Mouse (Mus musculus) CH12.LX (cell line): ENCODE measurements around the gene Gm4559. TPM values are rescaled to one million over a fixed set of nuclear protein-coding genes. Genes with fewer than 3 reads are reported as not detected.
A peak's percentile ranks its signal among the peaks of the same experiment; 100 is the strongest.
"Not testable (repeated sequence)": the region's sequence is repeated elsewhere in the genome, so short reads cannot be mapped to it uniquely, and the experiment has no call there.

Experiments used
- DNase-seq: peaks from one replicate; pipeline ENCODE4 v3.0.0-alpha.2; 2013; ENCODE audit errors: extremely low read depth
- H3K27ac ChIP-seq: 2 replicates; pipeline ENCODE4 v1.5.1; 2012; ENCODE audit warnings: low read depth, mild to moderate bottlenecking, control low read depth, moderate library complexity; ENCODE audit not compliant: insufficient read depth
- H3K27me3 ChIP-seq: replicated peaks from 2 replicates; pipeline ENCODE3; 2012; ENCODE audit warnings: inconsistent platforms
- H3K36me3 ChIP-seq, 2 experiments: replicated peaks in 1 of 2; 2 replicates each; pipeline versions ENCODE3 to v1.6.1; 2012; ENCODE audit warnings: inconsistent platforms in 1 of 2, low read length in 1 of 2, mild to moderate bottlenecking in 1 of 2, mixed read lengths in 1 of 2, moderate library complexity in 1 of 2; ENCODE audit not compliant: control insufficient read depth in 1 of 2, insufficient read depth in 1 of 2
- H3K4me1 ChIP-seq, 2 experiments: 2 replicates each; pipeline ENCODE4 v1.6.1; 2012; ENCODE audit warnings: inconsistent platforms in 1 of 2, moderate library complexity in 1 of 2; ENCODE audit not compliant: insufficient read depth in 2 of 2, control insufficient read depth in 1 of 2
- H3K4me2 ChIP-seq: 2 replicates; pipeline ENCODE4 v1.6.1; 2012; ENCODE audit warnings: low read depth, mild to moderate bottlenecking, control low read depth; ENCODE audit not compliant: poor library complexity, insufficient read depth, severe bottlenecking
- H3K4me3 ChIP-seq, 3 experiments: fragments of 150-350 bp in 1 of 3; sonication (generic) in 1 of 3; replicated peaks in 1 of 3; 2 replicates each; pipeline versions ENCODE3 to v1.5.1; 2011 to 2012; ENCODE audit warnings: low read depth in 2 of 3, low read length in 2 of 3, mild to moderate bottlenecking in 2 of 3, moderate library complexity in 2 of 3, control low read depth in 1 of 3, improper control_type of control experiment in 1 of 3, inconsistent platforms in 1 of 3, mixed read lengths in 1 of 3; ENCODE audit not compliant: poor library complexity in 1 of 3
- H3K79me2 ChIP-seq: replicated peaks from 2 replicates; pipeline ENCODE4 v1.6.1; 2012; ENCODE audit warnings: mild to moderate bottlenecking, moderate library complexity; ENCODE audit not compliant: control insufficient read depth, poor library complexity, insufficient read depth, severe bottlenecking; ENCODE audit errors: extremely low read depth
- H3K9ac ChIP-seq: 2 replicates; pipeline ENCODE4 v1.6.1; 2012; ENCODE audit warnings: low read depth, mild to moderate bottlenecking, control low read depth, moderate library complexity; ENCODE audit not compliant: insufficient read depth
- H3K9me3 ChIP-seq: replicated peaks from 2 replicates; pipeline ENCODE3; 2012; ENCODE audit warnings: low read length, inconsistent platforms, mixed read lengths
- CTCF ChIP-seq, 2 experiments: IDR thresholded peaks in 1 of 2; conservative IDR thresholded peaks in 1 of 2; 2 replicates each; pipeline ENCODE4 v1.5.1; 2011 to 2012; ENCODE audit warnings: low read depth in 2 of 2, low read length in 2 of 2, improper control_type of control experiment in 1 of 2, inconsistent platforms in 1 of 2, mild to moderate bottlenecking in 1 of 2, moderate library complexity in 1 of 2
- HCFC1 ChIP-seq: IDR thresholded peaks from 2 replicates; pipeline ENCODE4 v1.6.1; 2012; ENCODE audit warnings: low read depth, mild to moderate bottlenecking, inconsistent platforms, low read length, improper control_type of control experiment
- MAX ChIP-seq: IDR thresholded peaks from 2 replicates; pipeline ENCODE4 v1.6.1; 2011; ENCODE audit warnings: low read length, improper control_type of control experiment
- MAZ ChIP-seq: IDR thresholded peaks from 2 replicates; pipeline ENCODE4 v1.6.1; 2012; ENCODE audit warnings: low read depth, mild to moderate bottlenecking, inconsistent platforms, low read length, improper control_type of control experiment, moderate library complexity
- MEF2A ChIP-seq: IDR thresholded peaks from 2 replicates; pipeline ENCODE4 v1.6.1; 2014; ENCODE audit warnings: low read depth, mild to moderate bottlenecking, inconsistent platforms, low read length, improper control_type of control experiment, borderline replicate concordance
- NRF1 ChIP-seq: IDR thresholded peaks from 2 replicates; pipeline ENCODE4 v1.6.1; 2014; ENCODE audit warnings: low read depth, mild to moderate bottlenecking, inconsistent platforms, low read length, improper control_type of control experiment, moderate library complexity
- RAD21 ChIP-seq: IDR thresholded peaks from 2 replicates; pipeline ENCODE4 v1.6.1; 2011; ENCODE audit warnings: low read depth, mild to moderate bottlenecking, low read length, improper control_type of control experiment, moderate library complexity
- SIN3A ChIP-seq: IDR thresholded peaks from 2 replicates; pipeline ENCODE4 v1.6.1; 2012; ENCODE audit warnings: low read length, improper control_type of control experiment, inconsistent platforms
- TBP ChIP-seq: conservative IDR thresholded peaks from 2 replicates; pipeline ENCODE4 v1.6.1; 2011; ENCODE audit warnings: low read depth, low read length, improper control_type of control experiment
- dilution Hi-C: fragments of 300-500 bp; cut with MboI; formaldehyde crosslinking; loops from 2 replicates; pipeline ENCODE4 v1.14.3; 2020; ENCODE audit warnings: low sequenced_read_pairs; ENCODE audit not compliant: extremely low pct_unique_long_range_greater_than_20kb, extremely low pct_ligation_motif_present
- in situ Hi-C: fragments of 300-500 bp; cut with MboI; formaldehyde crosslinking; loops from 3 replicates; pipeline ENCODE4 v1.14.3; 2019; ENCODE audit warnings: low sequenced_read_pairs, low pct_ligation_motif_present, low pct_unique_long_range_greater_than_20kb, mixed read lengths
- polyA plus RNA-seq: library from polyadenylated mRNA; unstranded; fragments of >175 nt; gene quantifications from 2 replicates; pipeline ENCODE4 v1.2.1, GENCODE M21; 2012; ENCODE audit warnings: low read depth; ENCODE audit not compliant: insufficient read length
- total RNA-seq, 2 experiments: library from RNA; depleted of rRNA; stranded (reverse); fragments of 300-350 nt in 1 of 2; fragments of >200 nt in 1 of 2; gene quantifications; 2 replicates each; pipeline ENCODE4 v1.2.3; 2012 to 2014

Gene Gm4559
- total and polyA plus RNA-seq, 3 experiments, result not detected

DNA sequence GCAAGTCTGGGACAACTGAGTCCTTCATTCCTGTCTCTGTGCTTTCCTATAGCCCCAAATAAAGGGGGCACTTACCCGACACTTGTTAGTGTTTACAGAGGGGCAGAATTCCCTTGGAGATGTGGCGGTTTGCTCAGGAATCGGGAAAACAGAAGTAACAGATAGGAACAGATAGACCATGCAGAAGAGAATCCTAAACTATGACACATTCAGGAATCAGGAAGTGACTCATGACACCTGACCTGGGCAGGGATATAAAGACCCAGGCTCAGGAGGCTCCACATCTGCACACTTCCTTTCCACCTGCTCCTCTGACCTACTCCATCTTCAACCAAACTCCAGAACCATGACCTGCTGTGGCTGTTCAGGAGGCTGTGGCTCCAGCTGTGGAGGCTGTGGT is 29.1 kb upstream of the Gm4559 start, which contains the start of gene Krtap5-4:
TSS of gene Krtap5-4 (plus strand) at position 301 of the 400 bp plus-strand sequence.
- no peak for DNase-seq
- no peaks in the 10 kb centered on the region for H3K79me2 ChIP-seq
- H3K4me3 ChIP-seq, result no peak within 1 kb of the TSS
- H3K9me3 ChIP-seq, result no peaks in the 10 kb centered on the region
- H3K36me3 ChIP-seq, result no peaks in the 10 kb centered on the region
- no peak within 1 kb of the TSS for H3K9ac ChIP-seq
- H3K27ac ChIP-seq, result no peak within 1 kb of the TSS
- no peaks in the 10 kb centered on the region for H3K4me1 ChIP-seq
- TF ChIP-seq MAZ (no peak), SIN3A (no peak), NRF1 (no peak), TBP (no peak), HCFC1 (no peak), MAX (no peak), RAD21 (no peak)
- dilution Hi-C loops, result no loop called here
- no peak within 1 kb of the TSS for H3K4me2 ChIP-seq
- peaks cover 78% of the 10 kb centered on the region for H3K27me3 ChIP-seq
- in situ Hi-C loops, result no loop called here

DNA sequence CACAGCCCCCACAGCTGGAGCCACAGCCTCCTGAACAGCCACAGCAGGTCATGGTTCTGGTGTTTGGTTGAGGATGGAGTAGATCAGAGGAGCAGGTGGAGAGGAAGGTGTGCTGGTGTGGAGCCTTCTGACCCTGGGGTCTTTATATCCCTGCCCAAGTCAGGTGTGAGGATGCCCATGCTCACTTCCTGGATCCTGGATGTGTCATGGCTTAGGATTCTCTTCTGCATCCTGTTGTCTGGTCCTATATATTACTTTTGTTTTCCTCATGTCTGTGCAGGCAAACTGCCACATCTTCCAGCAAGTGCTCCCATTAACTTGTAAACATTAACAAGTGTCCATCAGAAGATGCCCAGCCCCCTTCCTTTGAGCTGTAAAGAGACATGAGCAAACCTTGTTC is 22.9 kb upstream of the Gm4559 start, which contains the start of gene Krtap5-1:
TSS of gene Krtap5-1 (minus strand) at position 101 of the 400 bp plus-strand sequence.
- dilution Hi-C loops, H3K36me3 ChIP-seq: not testable (repeated sequence)

DNA sequence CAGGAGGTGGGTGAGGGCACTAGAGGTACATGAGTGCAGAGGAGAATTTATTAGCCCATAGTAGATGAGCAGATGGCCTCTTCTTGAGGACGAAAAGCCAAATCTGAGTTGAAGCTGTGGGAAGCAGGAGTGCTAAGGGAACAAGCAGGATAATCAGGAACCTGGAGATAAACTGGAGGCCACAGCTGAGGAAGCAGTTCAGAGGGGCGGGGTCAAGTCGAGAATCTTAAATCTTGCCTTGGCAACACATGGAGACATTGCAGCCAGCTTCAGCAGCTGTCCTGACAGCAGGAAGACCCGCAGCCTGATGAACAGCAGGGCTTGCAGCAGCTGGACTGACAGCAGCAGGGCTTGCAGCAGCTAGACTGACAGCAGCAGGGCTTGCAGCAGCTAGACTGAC is 21.9 kb upstream of the Gm4559 start:
- H3K4me1 ChIP-seq, H3K27ac ChIP-seq, in situ Hi-C loops, DNase-seq, H3K4me2 ChIP-seq, H3K36me3 ChIP-seq, H3K9me3 ChIP-seq, H3K79me2 ChIP-seq, H3K4me3 ChIP-seq, H3K9ac ChIP-seq, dilution Hi-C loops: not testable (repeated sequence)
- peaks cover 59% of the 10 kb centered on the region for H3K27me3 ChIP-seq

More for the DNA sequence above, 22.9 kb upstream of the Gm4559 start, which contains the start of gene Krtap5-1:
- H3K9me3 ChIP-seq, H3K4me2 ChIP-seq, H3K4me3 ChIP-seq, H3K27ac ChIP-seq, H3K4me1 ChIP-seq, in situ Hi-C loops, DNase-seq, H3K9ac ChIP-seq, H3K79me2 ChIP-seq: not testable (repeated sequence)
- H3K27me3 ChIP-seq, result peaks cover 66% of the 10 kb centered on the region

DNA sequence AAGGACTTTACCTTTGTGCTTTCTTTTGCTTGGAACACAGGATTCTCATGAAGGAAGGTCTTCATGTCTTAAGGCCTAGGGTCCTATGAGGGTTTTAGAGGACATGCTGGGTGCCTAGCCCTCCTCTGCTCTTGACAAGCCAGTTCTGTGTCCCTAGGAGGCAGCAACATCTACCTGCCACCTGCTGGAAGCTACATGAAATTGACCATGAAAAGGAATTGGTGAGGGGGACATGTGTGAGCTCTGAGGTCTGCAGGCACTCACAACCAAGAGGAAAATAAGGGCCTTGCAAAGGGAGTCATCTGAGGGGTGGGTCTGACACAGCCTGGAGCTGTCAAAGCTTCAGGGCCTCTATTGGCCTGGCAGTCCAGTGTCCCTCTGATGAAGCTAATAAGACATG is 21.3 kb upstream of the Gm4559 start:
- Histone ChIP-seq H3K4me3 (no peak overlapping the region), H3K36me3 (no peaks in the 10 kb centered on the region), H3K9me3 (no peaks in the 10 kb centered on the region), H3K4me2 (no peak overlapping the region), H3K27me3 (peaks cover 56% of the 10 kb centered on the region), H3K27ac (no peak overlapping the region), H3K4me1 (no peaks in the 10 kb centered on the region), H3K9ac (no peak overlapping the region), H3K79me2 (no peaks in the 10 kb centered on the region)
- TF ChIP-seq CTCF (conservative IDR thresholded peaks at IDR 0.05 in 1 of 2, IDR thresholded peaks at IDR 0.05 in 1 of 2; ENCODE audit: low read depth in 2 of 2, low read length in 2 of 2) (peak in 1 of 2 experiments; percentile 25; a peak in 1 of 4 replicates), MEF2A (no peak)
- dilution Hi-C loops (no loop called here), in situ Hi-C loops (no loop called here)
- DNase-seq, result no peak
